7 mouse cellular contexts compared by ENCODE assay signal in genomic region chr12:70347202-70347841, GRCm38 (mm10). TPM values are rescaled to one million over a fixed set of nuclear protein-coding genes. Genes with fewer than 3 reads are reported as not detected.
DNase-seq lines count a peak whose midpoint lies in the region; ATAC-seq lines count a peak whose summit lies in the region.

Gene Trim9 (minus strand): TSS chr12:70347614.

- ATAC-seq in embryonic facial prominence, embryonic 12.5 days (ENCODE audit: insufficient number of reproducible peaks, insufficient read depth, low FRiP score, low TSS enrichment): peak; percentile 98
- peak; percentile 97 for ATAC-seq in midbrain, embryonic 13.5 days

- WGBS in embryonic facial prominence, embryonic 12.5 days: under 1% methylated on average over 50 of the region's 50 CpGs
- WGBS in limb, embryonic 10.5 days: under 1% methylated on average over 50 of the region's 50 CpGs
- under 1% methylated on average over 50 of the region's 50 CpGs for WGBS in midbrain, embryonic 13.5 days

- H3K27ac ChIP-seq in embryonic facial prominence, embryonic 12.5 days: peak within 1 kb of the TSS; percentile 80
- H3K27ac ChIP-seq in limb, embryonic 10.5 days: peak within 1 kb of the TSS; percentile 79
- peak within 1 kb of the TSS; percentile 98 for H3K27ac ChIP-seq in midbrain, embryonic 13.5 days

- peak; percentile 96 to 97 for DNase-seq in adrenal gland, postnatal 36 days
- DNase-seq in heart, adult 18-20 months: peak; percentile 90 to 93
- DNase-seq in kidney, adult 18-20 months: peak; percentile 84
- peak; percentile 95 for DNase-seq in limb, embryonic 10.5 days (ENCODE audit: low spot score)
- DNase-seq in spleen, adult 18-20 months: peak; percentile 55 to 64

- H3K4me3 ChIP-seq in embryonic facial prominence, embryonic 12.5 days: peak within 1 kb of the TSS; percentile 54
- peak within 1 kb of the TSS; percentile 74 for H3K4me3 ChIP-seq in limb, embryonic 10.5 days
- peak within 1 kb of the TSS; percentile 72 for H3K4me3 ChIP-seq in midbrain, embryonic 13.5 days (replicated peaks)

- H3K9ac ChIP-seq in embryonic facial prominence, embryonic 12.5 days: peak within 1 kb of the TSS; percentile 55
- H3K9ac ChIP-seq in midbrain, embryonic 13.5 days (replicated peaks): peak within 1 kb of the TSS; percentile 89

- peaks cover 16% of the 10 kb centered on the region; the same call in 1 of the 2 replicates for H3K4me1 ChIP-seq in embryonic facial prominence, embryonic 12.5 days
- H3K4me1 ChIP-seq in limb, embryonic 10.5 days: peaks cover 27% of the 10 kb centered on the region
- peaks cover 50% of the 10 kb centered on the region for H3K4me1 ChIP-seq in midbrain, embryonic 13.5 days (replicated peaks)

- H3K27me3 ChIP-seq in embryonic facial prominence, embryonic 12.5 days: peaks cover 24% of the 10 kb centered on the region
- peaks cover 38% of the 10 kb centered on the region for H3K27me3 ChIP-seq in limb, embryonic 10.5 days (ENCODE audit: low read depth, poor library complexity, severe bottlenecking)
- H3K27me3 ChIP-seq in midbrain, embryonic 13.5 days: no peaks in the 10 kb centered on the region

- H3K36me3 ChIP-seq in embryonic facial prominence, embryonic 12.5 days: no peaks in the 10 kb centered on the region
- H3K36me3 ChIP-seq in limb, embryonic 10.5 days: no peaks in the 10 kb centered on the region
- H3K36me3 ChIP-seq in midbrain, embryonic 13.5 days: no peaks in the 10 kb centered on the region

- no peaks in the 10 kb centered on the region for H3K9me3 ChIP-seq in embryonic facial prominence, embryonic 12.5 days
- H3K9me3 ChIP-seq in limb, embryonic 10.5 days (replicated peaks): no peaks in the 10 kb centered on the region
- H3K9me3 ChIP-seq in midbrain, embryonic 13.5 days: no peaks in the 10 kb centered on the region

- H3K4me2 ChIP-seq in embryonic facial prominence, embryonic 12.5 days (replicated peaks): peak within 1 kb of the TSS; percentile 88
- H3K4me2 ChIP-seq in midbrain, embryonic 13.5 days (replicated peaks): peak within 1 kb of the TSS; percentile 90

RNA-seq across cellular contexts. Expression of gene Trim9, which starts in this region (rescaled TPM):
- total RNA-seq in adrenal gland, postnatal 36 days (2021): 1 to 10 TPM; 1.3 to 1.5 TPM
- 3.0 and 4.5 TPM in 2 replicates for polyA plus RNA-seq in embryonic facial prominence, embryonic 12.5 days (2016; fragmentation: Nextera tagmentation; extraction: Ambion mirVana)
- total RNA-seq in heart, adult 18-20 months (2021): not detected
- 0.25 and 0.55 TPM in 2 replicates for polyA plus RNA-seq in limb, embryonic 10.5 days (2016; fragmentation: Nextera tagmentation; extraction: Ambion mirVana)
- polyA plus RNA-seq in midbrain, embryonic 13.5 days (2015; fragmentation: Nextera tagmentation; extraction: Ambion mirVana): 56.2 and 61.8 TPM in 2 replicates

Comparison
In these comparisons a context has a peak if more than half of its experiments do, and no peak if none do; other contexts are left out.
1. Peak in every context shown above with its lines: DNase-seq, ATAC-seq, H3K4me3 ChIP-seq and H3K27ac ChIP-seq.
2. RNA of gene Trim9 (polyA plus RNA-seq): 56.2 to 61.8 TPM in midbrain, embryonic 13.5 days; 3.0 to 4.5 TPM in embryonic facial prominence, embryonic 12.5 days and 0.25 to 0.55 TPM in limb, embryonic 10.5 days; every median in the first group is over 10 times any median in the second.
3. Peak in DNase-seq in heart, adult 18-20 months; RNA of the gene not detected or under 1 TPM.
4. Peak in DNase-seq, H3K4me3 ChIP-seq and H3K27ac ChIP-seq in limb, embryonic 10.5 days; RNA of the gene not detected or under 1 TPM.